Mouse (Mus musculus) MEL (cell line): Measurements from ENCODE around the gene Limk2. TPM values are rescaled to one million over a fixed set of nuclear protein-coding genes. Genes with fewer than 3 reads are reported as not detected.

ENCODE experiments used
- DNase-seq: peaks from one replicate; pipeline ENCODE4 v3.0.0; 2011; ENCODE audit warnings: low read depth, low spot score
- H3K27ac ChIP-seq: 2 replicates; pipeline ENCODE4 v1.5.1; 2012; ENCODE audit warnings: low read depth, mild to moderate bottlenecking, control low read depth, low read length, moderate library complexity; ENCODE audit not compliant: control insufficient read depth
- H3K27me3 ChIP-seq, 2 experiments: fragments of 150-350 bp in 1 of 2; sonication (generic) in 1 of 2; 2 replicates each; pipeline ENCODE4 v1.6.1; 2012; ENCODE audit warnings: low read length in 2 of 2, mild to moderate bottlenecking in 2 of 2, improper control_type of control experiment in 1 of 2, moderate library complexity in 1 of 2; ENCODE audit not compliant: insufficient read depth in 2 of 2, control insufficient read depth in 1 of 2
- H3K36me3 ChIP-seq, 2 experiments: 2 replicates each; pipeline ENCODE4 v1.6.1; 2012 to 2014; ENCODE audit warnings: low read length in 2 of 2, improper control_type of control experiment in 1 of 2, inconsistent platforms in 1 of 2, mild to moderate bottlenecking in 1 of 2; ENCODE audit not compliant: insufficient read depth in 2 of 2, control insufficient read depth in 1 of 2
- H3K4me1 ChIP-seq, 2 experiments: fragments of 150-350 bp in 1 of 2; sonication (generic) in 1 of 2; 2 replicates each; pipeline ENCODE4 v1.6.1; 2012; ENCODE audit warnings: low read length in 2 of 2, improper control_type of control experiment in 1 of 2, mild to moderate bottlenecking in 1 of 2; ENCODE audit not compliant: insufficient read depth in 2 of 2, control insufficient read depth in 1 of 2
- H3K4me3 ChIP-seq, 2 experiments: fragments of 150-350 bp in 1 of 2; sonication (generic) in 1 of 2; 2 replicates each; pipeline ENCODE4 v1.5.1; 2012; ENCODE audit warnings: low read depth in 2 of 2, low read length in 2 of 2, mild to moderate bottlenecking in 2 of 2, moderate library complexity in 2 of 2, control low read depth in 1 of 2, improper control_type of control experiment in 1 of 2; ENCODE audit not compliant: control insufficient read depth in 1 of 2, insufficient read depth in 1 of 2
- H3K79me2 ChIP-seq: 2 replicates; pipeline ENCODE4 v1.6.1; 2012; ENCODE audit warnings: mild to moderate bottlenecking, low read length, moderate library complexity; ENCODE audit not compliant: control insufficient read depth, poor library complexity, insufficient read depth
- H3K9ac ChIP-seq: 2 replicates; pipeline ENCODE4 v1.6.1; 2012; ENCODE audit warnings: low read depth, mild to moderate bottlenecking, control low read depth, low read length, moderate library complexity; ENCODE audit not compliant: control insufficient read depth, poor library complexity, severe bottlenecking
- H3K9me3 ChIP-seq: fragments of 150-350 bp; sonication (generic); replicated peaks from 2 replicates; pipeline ENCODE4 v1.6.1; 2012; ENCODE audit warnings: mild to moderate bottlenecking, low read length, improper control_type of control experiment, moderate library complexity; ENCODE audit not compliant: insufficient read depth
- CHD1 ChIP-seq: IDR thresholded peaks from 2 replicates; pipeline ENCODE4 v1.6.1; 2012; ENCODE audit warnings: low read depth, mild to moderate bottlenecking, inconsistent platforms, low read length, improper control_type of control experiment
- ETS1 ChIP-seq: IDR thresholded peaks from 2 replicates; pipeline ENCODE4 v1.6.1; 2012; ENCODE audit warnings: low read depth, mild to moderate bottlenecking, inconsistent platforms, low read length, improper control_type of control experiment, moderate library complexity
- POLR2AphosphoS2 ChIP-seq: IDR thresholded peaks from 2 replicates; pipeline ENCODE4 v1.6.1; 2011; ENCODE audit warnings: low read length, improper control_type of control experiment
- RCOR1 ChIP-seq: IDR thresholded peaks from 2 replicates; pipeline ENCODE4 v1.6.1; 2012; ENCODE audit warnings: low read depth, mild to moderate bottlenecking, inconsistent platforms, low read length, improper control_type of control experiment
- SMC3 ChIP-seq: IDR thresholded peaks from 2 replicates; pipeline ENCODE4 v1.6.1; 2011; ENCODE audit warnings: low read depth, low read length, improper control_type of control experiment
- TAL1 ChIP-seq: IDR thresholded peaks from 2 replicates; pipeline ENCODE4 v1.6.1; 2012; ENCODE audit warnings: mild to moderate bottlenecking, inconsistent platforms, low read length, moderate library complexity, mixed read lengths
- USF1 ChIP-seq: IDR thresholded peaks from 2 replicates; pipeline ENCODE4 v1.6.1; 2014; ENCODE audit warnings: low read depth, mild to moderate bottlenecking, inconsistent platforms, low read length, improper control_type of control experiment, moderate library complexity
- ZMIZ1 ChIP-seq: IDR thresholded peaks from 2 replicates; pipeline ENCODE4 v1.6.1; 2012; ENCODE audit warnings: low read depth, mild to moderate bottlenecking, inconsistent platforms, low read length, improper control_type of control experiment, moderate library complexity
- polyA plus RNA-seq, 2 experiments: library from polyadenylated mRNA; stranded (reverse) in 1 of 2; unstranded in 1 of 2; fragments of >175 nt in 1 of 2; fragments of >200 nt in 1 of 2; gene quantifications; 2 replicates each; pipeline versions ENCODE4 v1.2.1 to v1.2.4; 2012; ENCODE audit warnings: low replicate concordance in 2 of 2, low read depth in 1 of 2; ENCODE audit not compliant: insufficient read length in 2 of 2, insufficient read depth in 1 of 2, missing spikeins in 1 of 2
- total RNA-seq: library from RNA; depleted of rRNA; stranded (reverse); fragments of 300-350 nt; gene quantifications from 2 replicates; pipeline ENCODE4 v1.2.3, GENCODE M21; 2012; rRNA removed

The Limk2 gene
- total and polyA plus RNA-seq, 3 experiments, result 19.6 to 29.1 TPM; not detected in 1

DNA sequence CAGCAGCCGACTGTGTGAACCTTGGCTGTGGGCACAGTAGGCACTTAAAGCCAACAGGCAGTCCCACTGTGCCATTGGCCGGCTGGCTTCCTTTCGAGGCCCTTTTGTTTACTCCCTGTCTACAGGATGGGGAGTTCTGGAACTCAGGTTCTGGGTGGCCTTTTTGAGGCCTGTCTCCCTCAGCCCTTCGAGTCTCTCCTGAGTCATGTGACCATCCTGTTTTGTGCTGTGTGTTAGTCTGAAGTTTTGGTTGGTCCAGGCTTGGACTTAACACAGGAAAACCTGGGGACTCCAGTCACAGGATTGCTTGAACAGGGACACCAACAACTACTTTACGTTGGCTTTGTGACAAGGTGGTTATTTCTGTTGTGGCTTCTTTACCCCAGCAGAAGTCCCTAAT lies 112.9 kb downstream of the Limk2 start:
- no peak for DNase-seq
- peaks cover 20 to 26% of the 10 kb centered on the region in 2 experiments for H3K36me3 ChIP-seq
- no peak overlapping the region for H3K27ac ChIP-seq
- H3K4me1 ChIP-seq, result peaks cover 0 to 25% of the 10 kb centered on the region in 2 experiments; a peak in 3 of 4 replicates
- TF ChIP-seq SMC3, result no peak
- TF ChIP-seq POLR2AphosphoS2, result no peak
- no peak for TF ChIP-seq TAL1
- peak; percentile 69 for TF ChIP-seq USF1
- TF ChIP-seq RCOR1, result no peak
- TF ChIP-seq ZMIZ1, result no peak
- H3K79me2 ChIP-seq, result peaks cover 38% of the 10 kb centered on the region
- no peak overlapping the region for H3K4me3 ChIP-seq
- no peak overlapping the region for H3K9ac ChIP-seq
- H3K27me3 ChIP-seq, result no peaks in the 10 kb centered on the region
- no peaks in the 10 kb centered on the region for H3K9me3 ChIP-seq

DNA sequence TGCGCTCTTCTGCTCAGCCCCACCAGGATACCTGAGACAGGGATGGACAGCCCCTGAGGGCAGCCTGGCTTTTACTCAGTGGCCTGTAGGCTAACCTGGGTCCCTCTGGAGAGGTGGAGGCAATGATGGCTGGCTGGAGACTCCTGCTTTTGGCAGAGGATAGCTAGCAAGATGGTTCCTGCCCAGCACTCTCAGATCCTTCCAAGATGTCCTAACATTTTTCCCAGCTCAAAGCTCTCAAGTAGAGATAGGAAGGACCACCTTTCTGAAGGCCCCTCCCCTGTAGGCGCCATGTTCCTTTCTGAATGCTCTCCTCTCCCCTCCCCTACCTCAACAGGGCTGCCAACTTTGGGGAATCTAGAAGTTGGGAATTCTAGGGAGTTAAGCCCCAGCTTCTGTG lies 114.3 kb downstream of the Limk2 start:
- Histone ChIP-seq H3K9me3 (no peaks in the 10 kb centered on the region), H3K4me3 (no peak overlapping the region), H3K27ac (no peak overlapping the region), H3K9ac (no peak overlapping the region), H3K79me2 (peaks cover 51% of the 10 kb centered on the region), H3K36me3 (peaks cover 18 to 20% of the 10 kb centered on the region in 2 experiments), H3K4me1 (peaks cover 0 to 25% of the 10 kb centered on the region in 2 experiments; a peak in 3 of 4 replicates), H3K27me3 (no peaks in the 10 kb centered on the region)
- DNase-seq, result no peak
- TF ChIP-seq ETS1, result no peak
- no peak for TF ChIP-seq CHD1

Other genes starting within 250 kb of the Limk2 start
- 49.8 and 50.8 TPM in 2 replicates for gene Sfi1, start 215.7 kb downstream of the Limk2 start, total RNA-seq
- gene Sfi1, start 215.7 kb downstream of the Limk2 start, polyA plus RNA-seq, result 100 to 1,000 TPM in 1 of 2 experiments, 10 to 100 TPM in 1; 83.6 to 180 TPM
- 42.8 and 59.6 TPM in 2 replicates for gene Eif4enif1, start 206.8 kb downstream of the Limk2 start, total RNA-seq
- gene Eif4enif1, start 206.8 kb downstream of the Limk2 start, polyA plus RNA-seq, result 100 to 1,000 TPM; 103 to 235 TPM
- gene Drg1, start 142.8 kb downstream of the Limk2 start, total RNA-seq, result 204 and 212 TPM in 2 replicates
- 1,000 to 10,000 TPM in 1 of 2 experiments, 100 to 1,000 TPM in 1; 161 to 1,664 TPM for gene Drg1, start 142.8 kb downstream of the Limk2 start, polyA plus RNA-seq
- 52.0 and 63.1 TPM in 2 replicates for gene Patz1, start 120.3 kb downstream of the Limk2 start, total RNA-seq
- 10 to 100 TPM in 1 of 2 experiments, not detected in 1; 63.5 TPM for gene Patz1, start 120.3 kb downstream of the Limk2 start, polyA plus RNA-seq
- 0.88 and 1.7 TPM in 2 replicates for gene Pik3ip1, start 78.8 kb downstream of the Limk2 start, total RNA-seq
- 1 to 10 TPM in 1 of 2 experiments, not detected in 1; 2.7 TPM for gene Pik3ip1, start 78.8 kb downstream of the Limk2 start, polyA plus RNA-seq
- gene Rnf185, start 43.2 kb upstream of the Limk2 start, total RNA-seq, result 9.5 and 9.9 TPM in 2 replicates
- gene Rnf185, start 43.2 kb upstream of the Limk2 start, polyA plus RNA-seq, result 10 to 100 TPM in 1 of 2 experiments, not detected in 1; 13.8 TPM
- 0.15 and 0.29 TPM in 2 replicates for gene Pla2g3, start 79.1 kb upstream of the Limk2 start, total RNA-seq
- under 1 TPM in 1 of 2 experiments, not detected in 1; 0.39 TPM for gene Pla2g3, start 79.1 kb upstream of the Limk2 start, polyA plus RNA-seq
- gene Inpp5j, start 95.6 kb upstream of the Limk2 start, total RNA-seq, result 0.23 TPM in 2 replicates
- gene Inpp5j, start 95.6 kb upstream of the Limk2 start, polyA plus RNA-seq, result 1 to 10 TPM in 1 of 2 experiments, not detected in 1; 2.9 TPM
- gene Selenom, start 105.5 kb upstream of the Limk2 start, total RNA-seq, result 28.7 and 29.5 TPM in 2 replicates
- gene Selenom, start 105.5 kb upstream of the Limk2 start, polyA plus RNA-seq, result 10 to 100 TPM in 1 of 2 experiments, not detected in 1; 35.4 TPM
- 203 and 204 TPM in 2 replicates for gene Smtn, start 131.4 kb upstream of the Limk2 start, total RNA-seq
- 100 to 1,000 TPM in 1 of 2 experiments, not detected in 1; 370 TPM for gene Smtn, start 131.4 kb upstream of the Limk2 start, polyA plus RNA-seq
- gene Morc2a, start 240.0 kb upstream of the Limk2 start, total RNA-seq, result 12.8 and 14.7 TPM in 2 replicates
- gene Morc2a, start 240.0 kb upstream of the Limk2 start, polyA plus RNA-seq, result 10 to 100 TPM; 23.4 to 25.6 TPM